8 mouse cellular contexts compared by ENCODE assay signal in genomic region chr3:88177562-88178345, GRCm38 (mm10). TPM values are rescaled to one million over a fixed set of nuclear protein-coding genes. Genes with fewer than 3 reads are reported as not detected.
DNase-seq lines count a peak whose midpoint lies in the region; ATAC-seq and TF ChIP-seq lines count a peak whose summit lies in the region.

No protein-coding gene starts in this region.

- H3K9me3 ChIP-seq in embryonic facial prominence, embryonic 15.5 days (replicated peaks): no peaks in the 10 kb centered on the region
- H3K9me3 ChIP-seq in limb, embryonic 14.5 days (ENCODE audit: control insufficient read depth, low read length): no peaks in the 10 kb centered on the region
- H3K9me3 ChIP-seq in midbrain, postnatal 0 days (ENCODE audit: low read length): no peaks in the 10 kb centered on the region

- DNase-seq in 416B (ENCODE audit: low read depth): peak; percentile 100
- peak; percentile 100 for DNase-seq in heart, adult 8-10 months (ENCODE audit: low spot score)
- DNase-seq in kidney, adult 9 months: peak; percentile 100
- peak; percentile 98 for DNase-seq in limb, embryonic 14.5 days (ENCODE audit: low spot score)
- DNase-seq in midbrain, postnatal 0 days (ENCODE audit: low spot score): peak; percentile 100
- peak; percentile 91 to 94 for DNase-seq in spleen, postnatal 14 days (ENCODE audit: low spot score in 2 of 2)

- peak overlapping the region; percentile 78 for H3K4me3 ChIP-seq in bone marrow, adult 2 months (replicated peaks; ENCODE audit: control insufficient read depth, low read depth, low read length)
- H3K4me3 ChIP-seq in embryonic facial prominence, embryonic 15.5 days (replicated peaks): peak overlapping the region; percentile 67
- H3K4me3 ChIP-seq in limb, embryonic 14.5 days (replicated peaks; ENCODE audit: low read length): peak overlapping the region; percentile 61
- peak overlapping the region; percentile 55 for H3K4me3 ChIP-seq in midbrain, postnatal 0 days (ENCODE audit: low read depth, low read length)

- H3K4me1 ChIP-seq in bone marrow, adult 2 months (ENCODE audit: control insufficient read depth, insufficient read depth, low read length): peaks cover 2% of the 10 kb centered on the region; the same call in 1 of the 2 replicates
- peaks cover 5% of the 10 kb centered on the region; the same call in 1 of the 2 replicates for H3K4me1 ChIP-seq in embryonic facial prominence, embryonic 15.5 days
- no peaks in the 10 kb centered on the region for H3K4me1 ChIP-seq in limb, embryonic 14.5 days (ENCODE audit: control insufficient read depth, insufficient read depth, low read length)
- H3K4me1 ChIP-seq in midbrain, postnatal 0 days (ENCODE audit: insufficient read depth, low read length): no peaks in the 10 kb centered on the region

- H3K27ac ChIP-seq in bone marrow, adult 2 months (ENCODE audit: control insufficient read depth, insufficient read depth, low read depth, low read length, poor library complexity): peak overlapping the region; percentile 95
- H3K27ac ChIP-seq in embryonic facial prominence, embryonic 15.5 days (replicated peaks): peak overlapping the region; percentile 99
- H3K27ac ChIP-seq in limb, embryonic 14.5 days (replicated peaks; ENCODE audit: low read depth, low read length): peak overlapping the region; percentile 98
- peak overlapping the region; percentile 99 for H3K27ac ChIP-seq in midbrain, postnatal 0 days (ENCODE audit: low read depth, low read length)

- H3K9ac ChIP-seq in embryonic facial prominence, embryonic 15.5 days: peak overlapping the region; percentile 65
- peak overlapping the region; percentile 87 for H3K9ac ChIP-seq in limb, embryonic 14.5 days (ENCODE audit: low read depth, low read length, severe bottlenecking)
- H3K9ac ChIP-seq in midbrain, postnatal 0 days (replicated peaks; ENCODE audit: low read length, poor library complexity, severe bottlenecking): peak overlapping the region; percentile 77

- peak; percentile 100 for ATAC-seq in embryonic facial prominence, embryonic 15.5 days (ENCODE audit: insufficient number of reproducible peaks, low FRiP score, low TSS enrichment, low read depth)
- ATAC-seq in limb, embryonic 14.5 days (ENCODE audit: low FRiP score, low read depth): peak; percentile 98
- ATAC-seq in midbrain, postnatal 0 days (ENCODE audit: low FRiP score): peak; percentile 99

- peak overlapping the region; percentile 49 for H3K4me2 ChIP-seq in embryonic facial prominence, embryonic 15.5 days (replicated peaks)
- H3K4me2 ChIP-seq in limb, embryonic 14.5 days (replicated peaks; ENCODE audit: low read depth, low read length, severe bottlenecking): peak overlapping the region; percentile 64
- H3K4me2 ChIP-seq in midbrain, postnatal 0 days (ENCODE audit: low read depth, low read length, poor library complexity, severe bottlenecking): peak overlapping the region; percentile 77

- 0 out of 2 replicates have a peak, but pooled peaks cover 5% of the 10 kb centered on the region for H3K27me3 ChIP-seq in embryonic facial prominence, embryonic 15.5 days
- H3K27me3 ChIP-seq in limb, embryonic 14.5 days (ENCODE audit: control insufficient read depth, insufficient read depth, low read length): no peaks in the 10 kb centered on the region
- H3K27me3 ChIP-seq in midbrain, postnatal 0 days (ENCODE audit: insufficient read depth, low read length): no peaks in the 10 kb centered on the region

- H3K36me3 ChIP-seq in embryonic facial prominence, embryonic 15.5 days: peaks cover 9% of the 10 kb centered on the region; the same call in 1 of the 2 replicates
- peaks cover 16% of the 10 kb centered on the region; the same call in 1 of the 2 replicates for H3K36me3 ChIP-seq in limb, embryonic 14.5 days (ENCODE audit: control insufficient read depth, insufficient read depth, low read length)
- H3K36me3 ChIP-seq in midbrain, postnatal 0 days (ENCODE audit: insufficient read depth, low read length): 0 out of 2 replicates have a peak, but pooled peaks cover 3% of the 10 kb centered on the region

- peak; percentile 53; the same call in 1 of the 2 replicates for TF ChIP-seq POLR2A in bone marrow, adult 2 months (IDR thresholded peaks at IDR 0.05; ENCODE audit: borderline replicate concordance, control insufficient read depth, low read depth, low read length)
- TF ChIP-seq POLR2A in limb, embryonic 14.5 days (IDR thresholded peaks at IDR 0.05; ENCODE audit: borderline replicate concordance, extremely low read depth, insufficient read depth, insufficient read length): peak; percentile 47; the same call in 1 of the 2 replicates

- TF ChIP-seq CTCF in bone marrow, adult 2 months (IDR thresholded peaks at IDR 0.05; ENCODE audit: control insufficient read depth, insufficient read depth, low read length): no peak; the same call in 1 of the 2 replicates
- no peak; the same call in 1 of the 2 replicates for TF ChIP-seq CTCF in midbrain, postnatal 0 days (IDR thresholded peaks at IDR 0.05)

- under 1% methylated on average over 49 of the region's 49 CpGs for WGBS in bone marrow, adult 2 months
- WGBS in embryonic facial prominence, embryonic 15.5 days: under 1% methylated on average over 49 of the region's 49 CpGs
- under 1% methylated on average over 49 of the region's 49 CpGs for WGBS in limb, embryonic 14.5 days
- under 1% methylated on average over 49 of the region's 49 CpGs for WGBS in midbrain, postnatal 0 days

RNA-seq across cellular contexts. Expression of gene Mef2d, which starts 35.6 kb away (rescaled TPM):
- polyA plus RNA-seq in bone marrow, adult 2 months (2011; ENCODE audit: insufficient read depth, insufficient read length, low replicate concordance, missing spikeins): 39.7 and 64.7 TPM in 2 replicates
- polyA plus RNA-seq in embryonic facial prominence, embryonic 15.5 days (2015; fragmentation: Nextera tagmentation; extraction: Ambion mirVana): 31.0 and 31.1 TPM in 2 replicates
- total RNA-seq in heart, adult 8-10 months (2022): 100 to 1,000 TPM; 125 to 139 (median 131) TPM
- polyA plus RNA-seq in limb, embryonic 14.5 days (2012; rRNA removed): 58.7 and 79.0 TPM in 2 replicates
- polyA plus RNA-seq in limb, embryonic 14.5 days (2014; fragmentation: Nextera tagmentation; extraction: Ambion mirVana): 27.4 and 29.6 TPM in 2 replicates
- 45.5 and 59.6 TPM in 2 replicates for total RNA-seq in midbrain, postnatal 0 days (2014; rRNA removed)
- polyA plus RNA-seq in midbrain, postnatal 0 days (2015; fragmentation: Nextera tagmentation; extraction: Ambion mirVana): 21.5 and 26.1 TPM in 2 replicates

Comparison
In these comparisons a context has a peak if more than half of its experiments do, and no peak if none do; other contexts are left out.
1. Peak in every context shown above with its lines: DNase-seq, ATAC-seq, H3K4me3 ChIP-seq and H3K27ac ChIP-seq.